Mouse (Mus musculus): ENCODE measurements at regions not wholly inside any gene's neighbourhood (a gene's known extent, or its start where the extent isn't known, plus 50 kb on each side); places are given as distances from the start of the nearest gene placed in this dataset.

- no peak for DNase-seq
These were observed 56.2 kb upstream of the Ky start for GRCm38 (mm10) chr9:102449366-102449765.

- no peak for DNase-seq
These were observed 59.5 kb upstream of the Ky start for GRCm38 (mm10) chr9:102446066-102446465.

- no peak for DNase-seq
These were observed 63.2 kb upstream of the Ky start for GRCm38 (mm10) chr9:102442198-102442842.

GRCm38 (mm10) chr9:102437641-102438040 lies 67.9 kb upstream of the Ky start:
- DNase-seq = no peak

DNA sequence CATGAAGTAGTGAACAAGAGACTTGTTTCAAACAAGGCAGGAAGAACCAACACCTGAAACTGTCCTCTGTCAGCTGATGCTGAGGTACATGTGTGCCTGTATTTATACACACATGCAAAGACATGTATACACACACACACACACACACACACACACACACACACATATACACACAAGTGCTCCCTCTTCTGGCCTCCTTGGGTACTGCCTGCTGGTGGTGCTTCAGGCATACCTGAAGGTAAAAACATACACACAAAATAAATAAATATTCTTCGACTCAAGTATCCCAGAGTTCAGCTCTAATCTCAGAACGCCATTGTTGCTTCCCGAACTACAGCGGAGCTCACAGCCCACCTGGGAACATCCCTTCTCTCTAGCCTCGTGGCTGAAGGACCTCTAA lies 69.2 kb upstream of the Ky start:
- peak in 1 of 2 experiments; percentile 4 for DNase-seq

DNA sequence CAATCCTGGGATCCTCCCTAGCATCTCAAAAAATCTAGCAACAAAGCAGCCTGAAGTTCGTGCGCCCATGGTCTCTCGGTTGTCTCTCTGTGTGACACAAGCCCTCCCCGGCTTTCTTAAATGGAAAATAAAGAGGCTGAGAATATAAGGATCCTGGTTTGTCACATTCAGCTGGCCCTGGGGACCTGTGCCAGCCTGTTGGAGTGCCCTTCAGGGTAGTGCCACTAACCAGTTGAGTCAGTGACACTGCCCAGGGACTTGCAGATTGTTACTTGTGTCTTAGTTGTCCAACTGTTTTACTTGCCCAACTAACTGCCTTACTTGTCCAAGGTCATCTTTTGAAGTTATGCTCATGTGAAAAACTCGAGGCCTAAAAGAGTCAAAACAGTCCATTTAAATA lies 73.5 kb upstream of the Ephb1 start:
- no peak for DNase-seq

DNA sequence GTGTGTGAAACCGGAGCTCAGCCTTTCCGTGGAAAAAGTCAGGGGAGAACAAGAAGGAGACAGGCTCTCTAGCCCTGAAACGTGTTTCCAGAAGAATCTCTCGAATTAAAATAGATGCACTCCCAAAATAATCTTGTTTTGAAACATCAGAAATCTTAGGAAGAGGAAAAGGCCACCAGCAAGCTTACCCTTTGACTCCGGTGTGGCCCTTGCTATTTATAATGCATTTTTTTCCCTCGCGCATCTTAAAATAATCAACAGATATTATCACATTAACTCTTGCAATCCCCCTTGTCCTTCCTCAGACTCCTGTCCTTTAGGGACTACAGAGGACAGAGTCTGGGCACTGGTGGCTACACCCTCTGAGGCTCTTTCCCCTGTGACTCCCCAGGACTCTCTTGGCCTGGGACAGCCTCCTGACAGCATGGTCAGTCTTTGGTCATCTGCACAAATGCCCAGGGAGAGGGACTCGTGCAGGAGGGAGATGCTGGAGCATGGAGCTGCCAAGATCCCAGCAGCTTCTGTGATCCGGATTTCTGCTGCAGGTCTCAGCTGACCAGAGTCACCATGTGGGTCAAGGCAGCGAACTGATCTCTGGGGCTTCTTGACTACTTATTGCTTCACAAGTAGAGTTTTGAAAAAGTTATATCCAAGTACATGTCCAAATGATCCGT lies 70.3 kb upstream of the Ephb1 start:
- DNase-seq = no peak

DNA sequence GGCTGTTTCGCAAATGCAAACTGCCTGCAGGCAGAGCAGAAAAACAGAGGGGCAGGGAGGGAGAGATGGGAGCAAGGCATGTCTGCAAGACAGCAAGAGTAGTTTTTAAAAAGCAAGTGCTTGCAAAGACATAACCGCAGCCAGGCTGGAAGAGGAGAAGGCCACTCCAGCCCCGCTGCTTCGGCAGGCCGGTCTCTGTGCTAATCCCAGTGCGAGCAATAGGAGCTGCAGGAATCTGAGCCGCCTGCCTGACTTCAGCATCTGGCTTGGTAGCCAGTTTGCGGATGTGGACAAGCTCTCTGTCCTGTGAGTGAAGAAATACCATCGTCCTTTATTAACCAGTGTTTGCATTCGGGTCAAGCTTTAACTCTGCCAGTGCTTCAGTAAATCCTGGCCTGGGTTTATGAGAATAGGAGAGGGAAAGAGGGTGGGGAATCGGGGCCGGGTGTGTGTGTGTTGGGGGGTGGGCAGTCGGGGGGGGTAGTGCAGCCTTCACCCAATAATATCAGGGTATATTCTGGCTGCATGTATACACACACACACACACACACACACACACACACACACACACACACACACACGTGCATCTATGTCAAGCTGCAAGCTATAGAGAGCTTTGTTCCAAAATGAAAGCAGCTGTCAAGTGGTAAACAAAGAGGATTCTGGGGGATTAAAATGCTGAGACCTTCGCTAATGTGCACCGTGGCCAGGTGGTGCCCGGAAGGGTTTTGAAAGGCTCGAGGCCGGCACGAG lies 69.6 kb upstream of the Ephb1 start:
- DNase-seq = no peak

DNA sequence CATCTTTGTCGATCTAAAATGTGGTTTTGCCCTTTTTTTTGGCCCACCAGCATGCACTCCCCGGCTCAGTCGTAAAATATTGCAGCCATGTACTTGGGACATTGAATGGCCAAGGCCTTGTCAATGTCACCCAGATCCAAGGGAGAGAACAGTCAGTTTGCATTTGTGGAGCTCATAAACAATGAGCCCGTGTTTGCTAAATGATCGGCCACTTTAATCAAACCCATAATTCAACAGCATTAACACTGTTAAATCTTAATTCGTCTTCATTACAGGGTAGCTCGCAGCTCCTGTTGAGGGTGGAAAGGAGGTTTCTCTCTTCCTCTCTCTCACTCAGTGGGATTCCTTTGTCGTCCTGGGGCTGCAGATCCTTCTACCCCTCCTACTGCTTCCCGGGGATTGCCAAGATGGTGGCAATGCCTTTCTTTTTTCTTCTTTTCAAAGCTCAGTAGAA lies 69.0 kb upstream of the Ephb1 start:
- no peak for DNase-seq

GRCm38 (mm10) chr9:102421826-102422225 lies 67.3 kb upstream of the Ephb1 start:
- DNase-seq = no peak

- no peak for DNase-seq
These were observed 65.7 kb upstream of the Ephb1 start for GRCm38 (mm10) chr9:102420196-102420595.

- DNase-seq = no peak
These were observed 59.1 kb upstream of the Ephb1 start for GRCm38 (mm10) chr9:102413631-102414030.

DNA sequence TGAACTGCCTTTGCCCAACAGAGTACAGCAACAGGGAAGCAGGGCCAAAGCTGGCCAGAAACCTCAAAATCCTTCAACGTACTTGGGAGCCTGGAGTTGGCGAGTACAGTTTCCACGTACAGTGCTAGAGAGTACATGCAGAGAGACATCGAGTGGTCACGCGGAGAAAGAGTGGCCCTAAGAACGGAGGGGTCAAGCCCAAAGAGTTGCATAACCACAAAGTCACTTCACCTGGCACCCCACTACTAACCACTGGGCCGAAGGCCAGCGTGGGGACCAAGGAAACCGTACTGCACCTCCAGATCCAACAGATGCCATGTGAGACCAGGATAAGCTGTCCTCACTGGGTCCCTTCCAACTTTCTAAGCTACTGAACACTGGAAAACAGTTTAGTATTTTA lies 56.2 kb upstream of the Ephb1 start:
- DNase-seq = no peak

GRCm38 (mm10) chr9:102406017-102406416 lies 51.5 kb upstream of the Ephb1 start:
- DNase-seq = peak; percentile 49 to 76

Data from kidney, adult 8-10 months (tissue).